Mouse (Mus musculus) stomach, postnatal 0 days (tissue): ENCODE results near the gene Ces3b. TPM values are rescaled to one million over a fixed set of nuclear protein-coding genes. Genes with fewer than 3 reads are reported as not detected.

ENCODE experiments used
- ATAC-seq: fragments of 200-750 bp; cut with Nextera tagmentation; 2 replicates; pipeline ENCODE4 v1.8.0; 2017; ENCODE audit not compliant: low FRiP score, low TSS enrichment
- DNase-seq: peaks from one replicate; pipeline ENCODE4 v3.0.0-alpha.2; 2016; ENCODE audit warnings: low spot score
- H3K27ac ChIP-seq: fragments of 300-500 bp; sonication (generic); replicated peaks from 2 replicates; pipeline ENCODE4 v1.5.1; 2014; ENCODE audit warnings: mild to moderate bottlenecking, control low read depth
- H3K27me3 ChIP-seq: fragments of 300-500 bp; sonication (generic); 2 replicates; pipeline ENCODE4 v1.6.1; 2014; ENCODE audit warnings: low read length; ENCODE audit not compliant: control insufficient read depth, insufficient read depth
- H3K36me3 ChIP-seq: fragments of 300-500 bp; sonication (generic); 2 replicates; pipeline ENCODE4 v1.6.1; 2014; ENCODE audit warnings: low read length, mixed read lengths; ENCODE audit not compliant: control insufficient read depth, insufficient read depth
- H3K4me1 ChIP-seq: fragments of 300-500 bp; sonication (generic); replicated peaks from 2 replicates; pipeline ENCODE4 v1.6.1; 2014; ENCODE audit warnings: antibody characterized with exemption; ENCODE audit not compliant: control insufficient read depth, insufficient read depth
- H3K4me2 ChIP-seq: fragments of 300-500 bp; sonication (generic); replicated peaks from 2 replicates; pipeline ENCODE4 v1.6.1; 2014; ENCODE audit warnings: low read depth, mild to moderate bottlenecking, control low read depth, moderate library complexity
- H3K4me3 ChIP-seq: fragments of 300-500 bp; sonication (generic); 2 replicates; pipeline ENCODE4 v1.5.1; 2014; ENCODE audit warnings: low read depth, low read length, control low read depth
- H3K9ac ChIP-seq: fragments of 300-500 bp; sonication (generic); 2 replicates; pipeline ENCODE4 v1.6.1; 2014; ENCODE audit warnings: mild to moderate bottlenecking, low read length, control low read depth, mixed read lengths
- H3K9me3 ChIP-seq: fragments of 300-500 bp; sonication (generic); 2 replicates; pipeline ENCODE4 v1.6.1; 2016; ENCODE audit warnings: low read length; ENCODE audit not compliant: control insufficient read depth
- CTCF ChIP-seq: IDR thresholded peaks from 2 replicates; pipeline ENCODE4 v1.5.1; 2016; ENCODE audit warnings: antibody characterized with exemption, low read depth, mild to moderate bottlenecking, moderate library complexity
- EP300 ChIP-seq: optimal IDR thresholded peaks from 2 replicates; pipeline ENCODE3; 2016; ENCODE audit warnings: antibody characterized with exemption
- WGBS: fragments of 180-500 bp; shearing (Covaris S2); extraction: QIAGEN DNeasy Blood & Tissue Kit; methylation state at CpG from one replicate; pipeline ENCODE4 v1.1.7; 2014; 5-methylcytosine and 5-hydroxymethylcytosine counted together
- polyA plus RNA-seq: library from polyadenylated mRNA; unstranded; fragments of >200 nt; fragmentation: Nextera tagmentation; extraction: Ambion mirVana; gene quantifications from 2 replicates; pipeline ENCODE4 v1.2.1, GENCODE M21; 2015

Gene Ces3b
- polyA plus RNA-seq, 1 experiment from 2014 or later = not detected

- 75% methylated on average over 3 of the region's 3 CpGs for WGBS
- no peak overlapping the region for H3K9ac ChIP-seq
- DNase-seq (no peak), ATAC-seq (no peak)
- no peaks in the 10 kb centered on the region for H3K36me3 ChIP-seq
- no peaks in the 10 kb centered on the region for H3K4me1 ChIP-seq
- H3K4me2 ChIP-seq = no peak overlapping the region
- H3K27me3 ChIP-seq = no peaks in the 10 kb centered on the region
- no peak overlapping the region for H3K4me3 ChIP-seq
- H3K27ac ChIP-seq = no peak overlapping the region
- TF ChIP-seq EP300 (no peak), CTCF (no peak)
- no peaks in the 10 kb centered on the region for H3K9me3 ChIP-seq
These were observed 20.7 kb downstream of the Ces3b start for GRCm38 (mm10) chr8:105104220-105104619.

GRCm38 (mm10) chr8:105129864-105130263 lies 46.3 kb downstream of the Ces3b start:
- DNase-seq (no peak), ATAC-seq (no peak)
- no peak for TF ChIP-seq EP300
- TF ChIP-seq CTCF = no peak
- Histone ChIP-seq H3K27ac (no peak overlapping the region), H3K4me3 (no peak overlapping the region), H3K27me3 (no peaks in the 10 kb centered on the region), H3K4me1 (no peaks in the 10 kb centered on the region), H3K36me3 (no peaks in the 10 kb centered on the region), H3K9ac (no peak overlapping the region), H3K9me3 (no peaks in the 10 kb centered on the region), H3K4me2 (no peak overlapping the region)
- 78% methylated on average over 9 of the region's 9 CpGs for WGBS

- Histone ChIP-seq H3K4me3 (no peak within 1 kb of the TSS), H3K9ac (no peak within 1 kb of the TSS), H3K4me1 (no peaks in the 10 kb centered on the region), H3K36me3 (no peaks in the 10 kb centered on the region), H3K4me2 (no peak within 1 kb of the TSS), H3K27ac (no peak within 1 kb of the TSS), H3K9me3 (no peaks in the 10 kb centered on the region), H3K27me3 (no peaks in the 10 kb centered on the region)
- TF ChIP-seq EP300 (no peak), CTCF (no peak)
- 76% methylated on average over 5 of the region's 5 CpGs for WGBS
- DNase-seq (no peak), ATAC-seq (no peak)
These were observed 48.0 kb downstream of the Ces3b start, which contains the start of gene Ces4a for GRCm38 (mm10) chr8:105131509-105131908. Ces4a (plus strand) TSS chr8:105131800.

GRCm38 (mm10) chr8:105138423-105138822 lies 54.9 kb downstream of the Ces3b start:
- TF ChIP-seq EP300 (no peak), CTCF (peak; percentile 86)
- DNase-seq = peak; percentile 75
- H3K9ac ChIP-seq = no peak overlapping the region
- no peak overlapping the region for H3K27ac ChIP-seq
- 33% methylated on average over 4 of the region's 4 CpGs for WGBS
- ATAC-seq = no peak
- no peaks in the 10 kb centered on the region for H3K27me3 ChIP-seq
- no peaks in the 10 kb centered on the region for H3K9me3 ChIP-seq
- no peak overlapping the region for H3K4me2 ChIP-seq
- H3K36me3 ChIP-seq = no peaks in the 10 kb centered on the region
- no peaks in the 10 kb centered on the region for H3K4me1 ChIP-seq
- H3K4me3 ChIP-seq = no peak overlapping the region

- H3K9me3 ChIP-seq = no peaks in the 10 kb centered on the region
- no peaks in the 10 kb centered on the region for H3K27me3 ChIP-seq
- ATAC-seq (no peak), DNase-seq (peak; percentile 43)
- no peak overlapping the region for H3K4me2 ChIP-seq
- TF ChIP-seq CTCF = no peak
- TF ChIP-seq EP300 = no peak
- no peak overlapping the region for H3K9ac ChIP-seq
- no peaks in the 10 kb centered on the region for H3K4me1 ChIP-seq
- 36% methylated on average over 19 of the region's 19 CpGs for WGBS
- no peak overlapping the region for H3K4me3 ChIP-seq
- H3K36me3 ChIP-seq = no peaks in the 10 kb centered on the region
- H3K27ac ChIP-seq = no peak overlapping the region
These were observed 58.8 kb downstream of the Ces3b start for GRCm38 (mm10) chr8:105142395-105142794.

Other genes starting within 250 kb of the Ces3b start
- gene Ces2c, start 236.7 kb upstream of the Ces3b start, polyA plus RNA-seq = 112 and 113 TPM in 2 replicates
- gene Ces2e, start 157.5 kb upstream of the Ces3b start, polyA plus RNA-seq = 2.4 and 2.6 TPM in 2 replicates
- 2.6 and 3.3 TPM in 2 replicates for gene Ces2f, start 136.4 kb upstream of the Ces3b start, polyA plus RNA-seq
- 27.0 and 33.5 TPM in 2 replicates for gene Ces2g, start 122.0 kb upstream of the Ces3b start, polyA plus RNA-seq
- gene Ces2h, start 82.9 kb upstream of the Ces3b start, polyA plus RNA-seq = not detected in 2 replicates
- gene Ces3a, start 35.2 kb upstream of the Ces3b start, polyA plus RNA-seq = 0.96 and 1.3 TPM in 2 replicates
- not detected in 2 replicates for gene Ces4a, start 48.0 kb downstream of the Ces3b start, polyA plus RNA-seq
- 31.4 and 33.5 TPM in 2 replicates for gene Cbfb, start 86.9 kb downstream of the Ces3b start, polyA plus RNA-seq
- gene D230025D16Rik, start 141.4 kb downstream of the Ces3b start, polyA plus RNA-seq = 19.1 and 21.5 TPM in 2 replicates
- gene B3gnt9, start 171.4 kb downstream of the Ces3b start, polyA plus RNA-seq = 14.7 and 15.4 TPM in 2 replicates
- 28.6 and 30.5 TPM in 2 replicates for gene Tradd, start 180.9 kb downstream of the Ces3b start, polyA plus RNA-seq
- gene Fbxl8, start 180.9 kb downstream of the Ces3b start, polyA plus RNA-seq = 3.5 and 3.7 TPM in 2 replicates
- 0.23 and 0.34 TPM in 2 replicates for gene Hsf4, start 186.0 kb downstream of the Ces3b start, polyA plus RNA-seq
- gene Nol3, start 192.4 kb downstream of the Ces3b start, polyA plus RNA-seq = 1.2 and 1.4 TPM in 2 replicates
- 1.9 and 3.0 TPM in 2 replicates for gene 4931428F04Rik, start 206.1 kb downstream of the Ces3b start, polyA plus RNA-seq
- gene Exoc3l, start 212.3 kb downstream of the Ces3b start, polyA plus RNA-seq = 3.4 and 3.7 TPM in 2 replicates
- gene E2f4, start 213.9 kb downstream of the Ces3b start, polyA plus RNA-seq = 31.0 and 38.5 TPM in 2 replicates
- 17.1 and 19.9 TPM in 2 replicates for gene Elmo3, start 221.8 kb downstream of the Ces3b start, polyA plus RNA-seq
- 2.7 and 2.8 TPM in 2 replicates for gene Lrrc29, start 242.5 kb downstream of the Ces3b start, polyA plus RNA-seq
- gene Tmem208, start 242.6 kb downstream of the Ces3b start, polyA plus RNA-seq = 105 and 111 TPM in 2 replicates